Mouse (Mus musculus) MEL (cell line): ENCODE measurements around the gene Myrfl.

Source experiments
- BHLHE40 ChIP-seq: IDR thresholded peaks from 2 replicates; pipeline ENCODE4 v1.6.1; 2012; ENCODE audit warnings: low read depth, mild to moderate bottlenecking, inconsistent platforms, low read length, improper control_type of control experiment, borderline replicate concordance
- CTCF ChIP-seq, 3 experiments: IDR thresholded peaks in 2 of 3; conservative IDR thresholded peaks in 1 of 3; 2 replicates each; pipeline ENCODE4 v1.5.1; 2011 to 2012; ENCODE audit warnings: low read length in 3 of 3, low read depth in 2 of 3, mild to moderate bottlenecking in 2 of 3, improper control_type of control experiment in 1 of 3, inconsistent platforms in 1 of 3, mixed read lengths in 1 of 3, moderate library complexity in 1 of 3; ENCODE audit not compliant: control insufficient read depth in 1 of 3, insufficient read depth in 1 of 3, poor library complexity in 1 of 3, severe bottlenecking in 1 of 3
- EP300 ChIP-seq, 2 experiments: IDR thresholded peaks; 2 replicates each; pipeline ENCODE4 v1.6.1; 2011; ENCODE audit warnings: improper control_type of control experiment in 2 of 2, low read length in 2 of 2, low read depth in 1 of 2, mild to moderate bottlenecking in 1 of 2
- ETS1 ChIP-seq: IDR thresholded peaks from 2 replicates; pipeline ENCODE4 v1.6.1; 2012; ENCODE audit warnings: low read depth, mild to moderate bottlenecking, inconsistent platforms, low read length, improper control_type of control experiment, moderate library complexity
- JUND ChIP-seq: IDR thresholded peaks from 2 replicates; pipeline ENCODE4 v1.6.1; 2011; ENCODE audit warnings: low read depth, mild to moderate bottlenecking, improper control_type of control experiment, low read length
- KAT2A ChIP-seq: conservative IDR thresholded peaks from 2 replicates; pipeline ENCODE4 v1.6.1; 2012; ENCODE audit warnings: low read depth, low read length, improper control_type of control experiment, inconsistent platforms
- POLR2A ChIP-seq, 2 experiments: IDR thresholded peaks; 2 replicates each; pipeline ENCODE4 v1.6.1; 2011 to 2012; ENCODE audit warnings: low read length in 2 of 2, mild to moderate bottlenecking in 2 of 2, control low read depth in 1 of 2, improper control_type of control experiment in 1 of 2, low read depth in 1 of 2, moderate library complexity in 1 of 2; ENCODE audit not compliant: control insufficient read depth in 1 of 2, insufficient read depth in 1 of 2, poor library complexity in 1 of 2
- RAD21 ChIP-seq: IDR thresholded peaks from 2 replicates; pipeline ENCODE4 v1.6.1; 2011; ENCODE audit warnings: mild to moderate bottlenecking, low read depth, low read length, improper control_type of control experiment
- TCF12 ChIP-seq: IDR thresholded peaks from 2 replicates; pipeline ENCODE4 v1.6.1; 2014; ENCODE audit warnings: low read depth, mild to moderate bottlenecking, inconsistent platforms, low read length, improper control_type of control experiment, moderate library complexity
- USF1 ChIP-seq: IDR thresholded peaks from 2 replicates; pipeline ENCODE4 v1.6.1; 2014; ENCODE audit warnings: low read depth, mild to moderate bottlenecking, inconsistent platforms, low read length, improper control_type of control experiment, moderate library complexity
- ZMIZ1 ChIP-seq: IDR thresholded peaks from 2 replicates; pipeline ENCODE4 v1.6.1; 2012; ENCODE audit warnings: low read depth, mild to moderate bottlenecking, inconsistent platforms, low read length, improper control_type of control experiment, moderate library complexity
- ZNF384 ChIP-seq: IDR thresholded peaks from 2 replicates; pipeline ENCODE4 v1.6.1; 2012; ENCODE audit warnings: low read depth, mild to moderate bottlenecking, inconsistent platforms, low read length, improper control_type of control experiment

- TF ChIP-seq CTCF (IDR thresholded peaks at IDR 0.05 in 2 of 3, conservative IDR thresholded peaks at IDR 0.05 in 1 of 3; ENCODE audit: control insufficient read depth in 1 of 3, insufficient read depth in 1 of 3, low read depth in 2 of 3, low read length in 3 of 3, poor library complexity in 1 of 3, severe bottlenecking in 1 of 3), result no peak
- no peak for TF ChIP-seq ETS1
- TF ChIP-seq ZMIZ1, result no peak
- TF ChIP-seq RAD21, result no peak
- no peak for TF ChIP-seq EP300 (IDR thresholded peaks at IDR 0.05; ENCODE audit: low read depth in 1 of 2, low read length in 2 of 2)
- no peak for TF ChIP-seq USF1
- TF ChIP-seq KAT2A, result no peak
- no peak for TF ChIP-seq TCF12
- TF ChIP-seq JUND, result no peak
- TF ChIP-seq BHLHE40, result no peak
- TF ChIP-seq POLR2A (IDR thresholded peaks at IDR 0.05; ENCODE audit: control insufficient read depth in 1 of 2, insufficient read depth in 1 of 2, low read depth in 1 of 2, low read length in 2 of 2, poor library complexity in 1 of 2), result no peak
- TF ChIP-seq ZNF384, result no peak
Measured at GRCm38 (mm10) chr10:116733651-116734050, 163.1 kb downstream of the Myrfl start.
